Mouse (Mus musculus) E14TG2a.4 (cell line): ENCODE measurements at regions not wholly inside any gene's neighbourhood (a gene's known extent, or its start where the extent isn't known, plus 50 kb on each side); places are given as distances from the start of the nearest gene placed in this dataset.

Experiments
- H3K27me3 ChIP-seq: 2 replicates; pipeline ENCODE4 v1.6.1; 2014; ENCODE audit warnings: low read length, control low read depth; ENCODE audit not compliant: insufficient read depth
- H3K36me3 ChIP-seq: 2 replicates; pipeline ENCODE4 v1.6.1; 2014; ENCODE audit warnings: low read length, control low read depth; ENCODE audit not compliant: insufficient read depth
- H3K4me1 ChIP-seq: replicated peaks from 2 replicates; pipeline ENCODE4 v1.6.1; 2014; ENCODE audit warnings: low read depth, low read length, control low read depth
- H3K4me3 ChIP-seq: replicated peaks from 2 replicates; pipeline ENCODE4 v1.5.1; 2014; ENCODE audit warnings: mild to moderate bottlenecking, low read length
- H3K9me3 ChIP-seq: 2 replicates; pipeline ENCODE4 v1.6.1; 2014; ENCODE audit warnings: low read length, control low read depth
- CTCF ChIP-seq: conservative IDR thresholded peaks from 2 replicates; pipeline ENCODE4 v1.5.1; 2014; ENCODE audit warnings: low read length
- NANOG ChIP-seq: IDR thresholded peaks from 2 replicates; pipeline ENCODE4 v1.6.1; 2014; ENCODE audit warnings: borderline replicate concordance, low read length, mixed read lengths
- POU5F1 ChIP-seq: IDR thresholded peaks from 2 replicates; pipeline ENCODE4 v1.6.1; 2014; ENCODE audit warnings: low read length, borderline replicate concordance

GRCm38 (mm10) chr1:80023518-80024095, 162.6 kb upstream of the Serpine2 start:
- TF ChIP-seq NANOG: no peak
- no peak for TF ChIP-seq CTCF
- TF ChIP-seq POU5F1: no peak
- no peaks in the 10 kb centered on the region for H3K9me3 ChIP-seq
- no peaks in the 10 kb centered on the region for H3K4me1 ChIP-seq
- no peak overlapping the region for H3K4me3 ChIP-seq
- H3K36me3 ChIP-seq: no peaks in the 10 kb centered on the region
- H3K27me3 ChIP-seq: no peaks in the 10 kb centered on the region

DNA sequence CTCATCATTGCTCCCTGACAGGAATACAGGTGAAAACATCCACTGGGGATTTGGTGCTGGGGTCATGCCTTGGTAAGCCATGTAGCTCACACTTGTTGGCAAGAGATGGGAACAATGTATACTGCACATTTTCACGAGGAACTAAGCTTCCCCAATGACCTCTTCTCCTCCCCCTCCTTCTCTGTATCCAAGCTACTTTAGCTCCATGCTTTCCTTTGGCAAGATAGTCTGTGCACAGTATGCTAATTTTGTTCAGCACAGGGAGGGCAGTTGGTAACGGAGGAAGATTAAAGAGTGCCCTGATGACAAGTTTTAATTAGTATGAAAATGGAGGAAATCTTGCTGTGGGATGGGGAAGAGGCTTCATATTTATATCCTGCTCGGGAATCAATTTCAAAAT, 160.9 kb upstream of the Serpine2 start:
- no peaks in the 10 kb centered on the region for H3K27me3 ChIP-seq
- no peak overlapping the region for H3K4me3 ChIP-seq
- no peaks in the 10 kb centered on the region for H3K36me3 ChIP-seq
- H3K4me1 ChIP-seq: no peaks in the 10 kb centered on the region
- TF ChIP-seq NANOG (no peak), CTCF (no peak), POU5F1 (no peak)
- H3K9me3 ChIP-seq: no peaks in the 10 kb centered on the region

DNA sequence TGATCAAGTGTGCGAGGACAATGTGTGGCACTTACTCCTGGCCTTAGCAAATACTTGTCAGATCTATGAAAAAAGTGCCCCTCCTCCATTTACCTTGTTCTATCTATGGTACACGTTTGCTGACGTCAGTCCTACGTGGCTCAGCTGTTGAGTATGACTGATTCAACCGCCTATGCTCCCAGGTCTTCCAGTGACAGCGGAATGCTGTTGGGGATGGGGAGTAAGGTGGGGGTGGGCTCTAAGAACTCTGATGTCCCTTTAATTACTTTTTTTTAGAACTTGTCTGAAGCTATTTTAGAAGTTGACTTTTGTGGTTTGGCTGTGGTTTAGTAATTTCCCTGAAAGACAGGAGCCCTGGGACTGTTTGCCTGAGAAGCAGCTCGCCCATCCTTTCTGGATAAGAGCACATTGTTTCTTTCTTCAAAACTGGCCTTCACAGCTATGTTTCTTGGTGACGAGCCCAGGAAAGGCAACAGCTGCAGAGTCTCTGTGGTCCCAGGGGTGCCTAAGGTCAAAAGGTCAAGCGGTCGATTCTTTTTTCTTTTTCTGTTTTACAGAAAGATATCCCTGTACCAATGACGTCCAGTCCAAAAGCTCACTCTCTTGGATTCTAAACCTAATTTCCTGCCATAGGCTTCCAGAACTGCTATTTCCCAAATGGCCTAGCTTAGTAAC, 157.5 kb upstream of the Serpine2 start:
- no peak for TF ChIP-seq NANOG
- no peak for TF ChIP-seq CTCF
- no peak for TF ChIP-seq POU5F1
- Histone ChIP-seq H3K27me3 (no peaks in the 10 kb centered on the region), H3K4me3 (no peak overlapping the region), H3K4me1 (no peaks in the 10 kb centered on the region), H3K9me3 (no peaks in the 10 kb centered on the region), H3K36me3 (no peaks in the 10 kb centered on the region)

- no peaks in the 10 kb centered on the region for H3K4me1 ChIP-seq
- H3K36me3 ChIP-seq: no peaks in the 10 kb centered on the region
- H3K27me3 ChIP-seq: no peaks in the 10 kb centered on the region
- no peak for TF ChIP-seq NANOG
- TF ChIP-seq POU5F1: no peak
- no peak for TF ChIP-seq CTCF
- no peak overlapping the region for H3K4me3 ChIP-seq
- H3K9me3 ChIP-seq: no peaks in the 10 kb centered on the region
Measured at GRCm38 (mm10) chr1:80015474-80015873, 154.5 kb upstream of the Serpine2 start.

GRCm38 (mm10) chr1:80014586-80014985, 153.6 kb upstream of the Serpine2 start:
- TF ChIP-seq NANOG: no peak
- no peak for TF ChIP-seq CTCF
- no peak for TF ChIP-seq POU5F1
- no peaks in the 10 kb centered on the region for H3K9me3 ChIP-seq

DNA sequence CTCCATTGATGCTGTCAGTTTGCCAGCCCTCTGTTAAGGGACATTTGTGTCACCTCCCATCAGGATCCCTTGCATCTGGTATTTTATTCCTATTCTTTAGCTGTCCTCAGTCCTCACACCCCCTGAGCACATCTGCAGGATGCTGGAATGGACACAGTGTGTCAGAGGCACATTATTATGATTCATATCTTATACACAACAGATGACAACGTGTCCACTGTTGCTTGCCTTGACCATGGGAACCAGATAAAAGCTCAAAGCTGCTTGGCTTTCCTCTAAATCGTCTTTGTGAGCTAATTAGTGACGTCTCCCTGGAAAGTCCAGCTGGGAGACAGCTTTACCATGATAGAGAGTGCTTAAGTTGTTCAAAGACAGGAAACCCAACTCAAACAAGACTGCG, 149.7 kb upstream of the Serpine2 start:
- Histone ChIP-seq H3K27me3 (no peaks in the 10 kb centered on the region), H3K9me3 (no peaks in the 10 kb centered on the region), H3K36me3 (no peaks in the 10 kb centered on the region), H3K4me3 (no peak overlapping the region), H3K4me1 (no peaks in the 10 kb centered on the region)
- TF ChIP-seq POU5F1 (no peak), CTCF (no peak), NANOG (no peak)

More at GRCm38 (mm10) chr1:80014586-80014985, 153.6 kb upstream of the Serpine2 start:
- Histone ChIP-seq H3K27me3 (no peaks in the 10 kb centered on the region), H3K4me3 (no peak overlapping the region), H3K36me3 (no peaks in the 10 kb centered on the region), H3K4me1 (no peaks in the 10 kb centered on the region)

GRCm38 (mm10) chr1:79999081-79999480, 138.1 kb upstream of the Serpine2 start:
- no peaks in the 10 kb centered on the region for H3K36me3 ChIP-seq
- peaks cover 10% of the 10 kb centered on the region; the same call in 1 of the 2 replicates for H3K9me3 ChIP-seq
- H3K4me3 ChIP-seq: no peak overlapping the region
- TF ChIP-seq POU5F1 (no peak), CTCF (no peak), NANOG (no peak)
- no peaks in the 10 kb centered on the region for H3K4me1 ChIP-seq
- no peaks in the 10 kb centered on the region for H3K27me3 ChIP-seq

- H3K4me3 ChIP-seq: no peak overlapping the region
- no peaks in the 10 kb centered on the region for H3K4me1 ChIP-seq
- TF ChIP-seq CTCF (no peak), NANOG (no peak), POU5F1 (no peak)
- peaks cover 10% of the 10 kb centered on the region; the same call in 1 of the 2 replicates for H3K9me3 ChIP-seq
- no peaks in the 10 kb centered on the region for H3K27me3 ChIP-seq
- H3K36me3 ChIP-seq: no peaks in the 10 kb centered on the region
Measured at GRCm38 (mm10) chr1:79997911-79998310, 136.9 kb upstream of the Serpine2 start.
